Mouse (Mus musculus) neutrophil, adult 5-6 weeks (primary cell): ENCODE measurements around the gene Tsks. TPM values are rescaled to one million over a fixed set of nuclear protein-coding genes. Genes with fewer than 3 reads are reported as not detected.

ENCODE experiments used
- ATAC-seq: fragments of 151-379, 151-347 bp; 2 replicates; pipeline ENCODE4 v1.8.0; 2017; ENCODE audit warnings: mild to moderate bottlenecking, moderate TSS enrichment; ENCODE audit not compliant: insufficient number of reproducible peaks, poor library complexity, low FRiP score, severe bottlenecking; ENCODE audit errors: extremely low read depth
- total RNA-seq: library from RNA; stranded (forward); fragments of 200-1000 nt; gene quantifications from 2 replicates; pipeline ENCODE4 v1.2.3, GENCODE M21; 2017

The Tsks gene
- total RNA-seq, 1 experiment from 2014 or later, result not detected

GRCm38 (mm10) chr7:44966638-44967037 lies 23.6 kb downstream of the Tsks start:
- no peak for ATAC-seq

GRCm38 (mm10) chr7:44970231-44970691 lies 27.3 kb downstream of the Tsks start:
- ATAC-seq, result peak; percentile 59

GRCm38 (mm10) chr7:44971142-44971541 lies 28.1 kb downstream of the Tsks start:
- no peak for ATAC-seq

GRCm38 (mm10) chr7:44973415-44974130 lies 30.6 kb downstream of the Tsks start:
- no peak for ATAC-seq

GRCm38 (mm10) chr7:44974383-44975116 lies 31.5 kb downstream of the Tsks start, which contains the start of gene Cpt1c:
Gene Cpt1c, minus strand, starts transcription at chr7:44974851.
- no peak for ATAC-seq

GRCm38 (mm10) chr7:44975117-44975419 lies 32.1 kb downstream of the Tsks start:
- ATAC-seq, result no peak

- no peak for ATAC-seq
These were observed 35.3 kb downstream of the Tsks start for GRCm38 (mm10) chr7:44978300-44978699.

- no peak for ATAC-seq
These were observed 38.5 kb downstream of the Tsks start for GRCm38 (mm10) chr7:44981539-44981938.

- ATAC-seq, result peak; percentile 31; the same call in 1 of the 2 replicates
These were observed 40.1 kb downstream of the Tsks start for GRCm38 (mm10) chr7:44983085-44983484.

- no peak for ATAC-seq
These were observed 41.2 kb downstream of the Tsks start for GRCm38 (mm10) chr7:44983944-44984832.

GRCm38 (mm10) chr7:44984833-44985164 lies 41.8 kb downstream of the Tsks start:
- no peak for ATAC-seq

- no peak for ATAC-seq
These were observed 42.7 kb downstream of the Tsks start for GRCm38 (mm10) chr7:44985595-44986191.

- ATAC-seq, result peak; percentile 85
These were observed 43.3 kb downstream of the Tsks start, which contains the start of gene Prmt1 for GRCm38 (mm10) chr7:44986192-44986878. Gene Prmt1, minus strand, starts transcription at chr7:44986568.

- ATAC-seq, result no peak
These were observed 44.1 kb downstream of the Tsks start for GRCm38 (mm10) chr7:44986879-44987718.

GRCm38 (mm10) chr7:44996672-44997071 lies 53.7 kb downstream of the Tsks start:
- no peak for ATAC-seq

GRCm38 (mm10) chr7:44997231-44997939 lies 54.4 kb downstream of the Tsks start, which contains the start of gene Irf3:
Gene Irf3, plus strand, starts transcription at chr7:44997648.
- ATAC-seq, result peak; percentile 88

GRCm38 (mm10) chr7:44997940-44998428 lies 55.0 kb downstream of the Tsks start:
- no peak for ATAC-seq
